Comparison of ENCODE assay signal across 8 mouse cellular contexts in the genomic region with DNA sequence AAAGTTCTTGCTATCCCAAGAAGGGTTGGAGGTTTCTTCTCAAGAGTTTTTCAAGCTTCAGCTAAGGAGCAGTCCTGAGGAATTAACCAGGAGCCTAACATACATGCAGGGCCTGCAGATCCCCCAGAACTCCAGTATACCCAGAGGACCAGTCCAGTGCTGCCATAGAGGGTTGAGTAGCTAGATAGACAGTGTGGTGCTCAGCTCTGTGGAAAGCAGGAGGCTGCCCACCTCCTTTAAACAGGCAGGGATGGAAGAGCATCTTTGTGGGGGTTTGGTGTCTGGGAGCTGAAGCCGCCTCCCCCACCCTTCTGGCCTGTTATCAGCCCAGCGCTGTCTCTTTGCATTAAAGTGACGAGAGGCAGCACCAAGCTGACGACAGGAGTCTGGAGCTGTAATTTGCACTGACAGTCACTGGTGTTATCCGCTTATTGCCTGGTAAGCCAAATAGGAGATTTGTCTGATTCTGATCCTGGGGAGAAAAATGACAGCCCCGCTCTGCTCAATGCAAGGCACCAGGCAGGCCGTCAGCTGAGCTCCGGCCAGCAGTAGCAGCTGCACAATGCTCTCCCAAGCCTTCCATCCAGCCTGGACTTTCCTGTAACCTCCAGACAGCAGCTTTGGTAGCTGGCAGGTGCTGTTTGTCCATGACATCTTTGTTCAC. TPM values are rescaled to one million over a fixed set of nuclear protein-coding genes. Genes with fewer than 3 reads are reported as not detected.
DNase-seq lines count a peak whose midpoint lies in the region; ATAC-seq and TF ChIP-seq lines count a peak whose summit lies in the region.

No protein-coding gene starts in this region.

- H3K9me3 ChIP-seq in forebrain, embryonic 15.5 days = no peaks in the 10 kb centered on the region
- no peaks in the 10 kb centered on the region for H3K9me3 ChIP-seq in midbrain, embryonic 14.5 days (ENCODE audit: control insufficient read depth, low read length)

- no peak overlapping the region for H3K9ac ChIP-seq in forebrain, embryonic 15.5 days (replicated peaks)
- 0 out of 2 replicates have a peak overlapping the region, but pooled peaks have one; percentile 16 for H3K9ac ChIP-seq in midbrain, embryonic 14.5 days (replicated peaks; ENCODE audit: low read length)

- no peak overlapping the region for H3K4me2 ChIP-seq in forebrain, embryonic 15.5 days (replicated peaks)
- H3K4me2 ChIP-seq in midbrain, embryonic 14.5 days (ENCODE audit: low read length) = 0 out of 2 replicates have a peak overlapping the region, but pooled peaks have one; percentile 6

- no peaks in the 10 kb centered on the region for H3K27me3 ChIP-seq in forebrain, embryonic 15.5 days
- H3K27me3 ChIP-seq in midbrain, embryonic 14.5 days (ENCODE audit: control insufficient read depth, insufficient read depth, low read length) = no peaks in the 10 kb centered on the region

- peak overlapping the region; percentile 61 for H3K27ac ChIP-seq in forebrain, embryonic 15.5 days (replicated peaks)
- peak overlapping the region; percentile 70 for H3K27ac ChIP-seq in midbrain, embryonic 14.5 days (replicated peaks; ENCODE audit: low read depth, low read length)

- TF ChIP-seq CTCF in brain, embryonic 14.5 days (IDR thresholded peaks at IDR 0.05; ENCODE audit: borderline replicate concordance, extremely low read depth, insufficient read depth, insufficient read length) = no peak

- 49% methylated on average over 8 of the region's 8 CpGs for WGBS in forebrain, embryonic 15.5 days
- 22% methylated on average over 8 of the region's 8 CpGs for WGBS in midbrain, embryonic 14.5 days

- intact Hi-C loops in gastrocnemius, postnatal 14 days (cut with DNase I; ENCODE audit: low total_unique reads) = no loop called here

- no peaks in the 10 kb centered on the region for H3K36me3 ChIP-seq in forebrain, embryonic 15.5 days
- no peaks in the 10 kb centered on the region for H3K36me3 ChIP-seq in midbrain, embryonic 14.5 days (ENCODE audit: control insufficient read depth, insufficient read depth, low read length)

- no peak for TF ChIP-seq POLR2A in brain, embryonic 14.5 days (IDR thresholded peaks at IDR 0.05; ENCODE audit: borderline replicate concordance, extremely low read depth, insufficient read depth, insufficient read length, poor library complexity, severe bottlenecking)

- no peak overlapping the region for H3K4me3 ChIP-seq in forebrain, embryonic 15.5 days
- H3K4me3 ChIP-seq in midbrain, embryonic 14.5 days (replicated peaks; ENCODE audit: low read depth, low read length) = no peak overlapping the region

- DNase-seq in gastrocnemius, postnatal 14 days = peak; percentile 47
- DNase-seq in gastrocnemius, adult 8-10 months (ENCODE audit: low spot score in 2 of 2) = no peak
- DNase-seq in brain, embryonic 14.5 days (ENCODE audit: low read depth) = peak; percentile 82
- peak; percentile 78 for DNase-seq in midbrain, embryonic 14.5 days
- DNase-seq in kidney, postnatal 25 days = no peak
- no peak for DNase-seq in lung, postnatal 25 days (ENCODE audit: low spot score)
- no peak for DNase-seq in thymus, postnatal 0 days (ENCODE audit: low spot score)

- peaks cover 13% of the 10 kb centered on the region for H3K4me1 ChIP-seq in forebrain, embryonic 15.5 days
- peaks cover 15% of the 10 kb centered on the region; the same call in 1 of the 2 replicates for H3K4me1 ChIP-seq in midbrain, embryonic 14.5 days (ENCODE audit: control insufficient read depth, insufficient read depth, low read length)

- ATAC-seq in forebrain, embryonic 15.5 days (replicated peaks) = peak; percentile 72
- peak; percentile 37; the same call in 1 of the 2 replicates for ATAC-seq in midbrain, embryonic 14.5 days (ENCODE audit: low FRiP score, low TSS enrichment)

RNA-seq across cellular contexts. Expression of a gene that starts 51.2 kb away (rescaled TPM):
- 1 to 10 TPM; 7.1 to 9.0 TPM for total RNA-seq in gastrocnemius, postnatal 14 days (2021)
- 10 to 100 TPM; 14.1 to 17.8 (median 16.4) TPM for total RNA-seq in gastrocnemius, adult 8-10 months (2022)
- 30.2 and 31.9 TPM in 2 replicates for polyA plus RNA-seq in brain, embryonic 14.5 days (2012; rRNA removed)
- polyA plus RNA-seq in forebrain, embryonic 15.5 days (2015; fragmentation: Nextera tagmentation; extraction: Ambion mirVana) = 23.9 and 28.3 TPM in 2 replicates
- polyA plus RNA-seq in midbrain, embryonic 14.5 days (2014; fragmentation: Nextera tagmentation; extraction: Ambion mirVana) = 22.4 and 23.0 TPM in 2 replicates
- 5.8 and 6.2 TPM in 2 replicates for polyA plus RNA-seq in thymus, postnatal 0 days (2015; fragmentation: Nextera tagmentation; extraction: Ambion mirVana)

Comparison
In these comparisons a context has a peak if more than half of its experiments do, and no peak if none do; other contexts are left out.
1. DNase-seq: peak in gastrocnemius, postnatal 14 days (single experiment), brain, embryonic 14.5 days (single experiment) and midbrain, embryonic 14.5 days (single experiment); none in gastrocnemius, adult 8-10 months (0 of 2), kidney, postnatal 25 days (0 of 2), lung, postnatal 25 days (single experiment) and thymus, postnatal 0 days (single experiment).